Mouse (Mus musculus) olfactory bulb, adult 2 months (tissue): Measurements from ENCODE around the gene Gm17662.

Experiments
- CTCF ChIP-seq: fragments of 200-500 bp; IDR thresholded peaks from 2 replicates; pipeline ENCODE4 v1.5.1; 2012; ENCODE audit warnings: low read depth, mild to moderate bottlenecking, low read length, moderate library complexity; ENCODE audit not compliant: insufficient read depth
- POLR2A ChIP-seq: fragments of 200-500 bp; IDR thresholded peaks from 2 replicates; pipeline ENCODE4 v1.6.1; 2012; ENCODE audit warnings: mild to moderate bottlenecking, low read depth, low read length, moderate library complexity; ENCODE audit not compliant: insufficient read depth

- no peak for TF ChIP-seq CTCF
- TF ChIP-seq POLR2A: no peak
Observed at GRCm38 (mm10) chr4:104891708-104892107, 34.6 kb downstream of the Gm17662 start.
